Comparison of ENCODE assay signal across 11 mouse cellular contexts in the genomic region with DNA sequence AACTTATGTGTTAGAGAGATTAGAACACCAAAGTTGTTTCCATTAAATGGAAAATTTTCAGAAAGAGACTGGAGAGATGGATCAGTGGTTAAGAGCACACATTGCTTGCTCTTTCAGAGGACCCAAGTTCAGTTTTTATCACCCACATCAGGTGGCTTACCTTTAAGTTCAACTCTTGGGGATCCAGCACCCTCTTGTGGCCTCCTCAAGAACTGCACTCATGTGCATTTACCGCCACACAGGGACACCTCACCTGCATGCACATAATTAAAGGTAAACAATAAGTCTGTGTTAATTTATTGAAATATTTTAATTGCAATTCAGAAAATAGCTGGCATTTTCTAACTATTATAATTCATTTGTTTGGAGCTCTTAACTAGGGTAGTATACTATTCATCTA. TPM values are rescaled to one million over a fixed set of nuclear protein-coding genes. Genes with fewer than 3 reads are reported as not detected.
DNase-seq lines count a peak whose midpoint lies in the region; ATAC-seq lines count a peak whose summit lies in the region.
"Had no signal": no experiment of that assay in that cellular context is flagged by ENCODE, and none has a peak within 500 bp of the region (broad histone marks: within the 10 kb centered on the region; RNA-seq: fewer than 3 reads in every experiment).

No protein-coding gene starts in this region.

- no peak overlapping the region for H3K27ac ChIP-seq in hindbrain, embryonic 11.5 days (ENCODE audit: low read depth, low read length)
- no peak overlapping the region for H3K27ac ChIP-seq in hindbrain, embryonic 12.5 days
- no peak overlapping the region for H3K27ac ChIP-seq in heart, embryonic 12.5 days (ENCODE audit: poor library complexity, severe bottlenecking)
- H3K27ac ChIP-seq: heart, embryonic 15.5 days; macrophage had no signal

- no peak for ATAC-seq in hindbrain, embryonic 11.5 days (ENCODE audit: low FRiP score)
- ATAC-seq in hindbrain, embryonic 12.5 days (ENCODE audit: low FRiP score) = no peak
- ATAC-seq in granulocyte monocyte progenitor cell, adult 5-6 weeks (replicated peaks; ENCODE audit: poor library complexity, severe bottlenecking) = peak; percentile 66
- ATAC-seq in heart, embryonic 12.5 days (ENCODE audit: insufficient number of reproducible peaks, low FRiP score) = no peak

- DNase-seq in hindbrain, embryonic 11.5 days (ENCODE audit: low spot score) = peak; percentile 35
- DNase-seq in thymus, postnatal 25 days = peak; percentile 9
- no peak for DNase-seq in thymus, postnatal 10 days (ENCODE audit: low spot score in 2 of 2)
- DNase-seq in urinary bladder, postnatal 36 days (ENCODE audit: low spot score in 2 of 2) = no peak
- no peak for DNase-seq in heart, adult 11 months

- peaks cover 10% of the 10 kb centered on the region; the same call in 1 of the 2 replicates for H3K36me3 ChIP-seq in hindbrain, embryonic 11.5 days (ENCODE audit: control insufficient read depth, insufficient read depth, low read length)
- peaks cover 44% of the 10 kb centered on the region for H3K36me3 ChIP-seq in hindbrain, embryonic 12.5 days
- H3K36me3 ChIP-seq in heart, embryonic 12.5 days = peaks cover 58% of the 10 kb centered on the region

- H3K4me1 ChIP-seq in hindbrain, embryonic 11.5 days (replicated peaks; ENCODE audit: control insufficient read depth, insufficient read depth, low read length) = no peaks in the 10 kb centered on the region
- H3K4me1 ChIP-seq in hindbrain, embryonic 12.5 days = no peaks in the 10 kb centered on the region
- no peaks in the 10 kb centered on the region for H3K4me1 ChIP-seq in heart, embryonic 12.5 days (replicated peaks)
- H3K4me1 ChIP-seq: heart, embryonic 15.5 days had no signal

- H3K27me3 ChIP-seq in hindbrain, embryonic 11.5 days (ENCODE audit: control insufficient read depth, insufficient read depth, low read length) = no peaks in the 10 kb centered on the region
- H3K27me3 ChIP-seq in hindbrain, embryonic 12.5 days = no peaks in the 10 kb centered on the region
- no peaks in the 10 kb centered on the region for H3K27me3 ChIP-seq in heart, embryonic 12.5 days (replicated peaks)
- H3K27me3 ChIP-seq: heart, embryonic 15.5 days had no signal

- H3K4me2 ChIP-seq in hindbrain, embryonic 11.5 days (replicated peaks; ENCODE audit: low read depth, low read length) = no peak overlapping the region
- no peak overlapping the region for H3K4me2 ChIP-seq in hindbrain, embryonic 12.5 days (replicated peaks)
- no peak overlapping the region for H3K4me2 ChIP-seq in heart, embryonic 12.5 days
- H3K4me2 ChIP-seq: heart, embryonic 15.5 days had no signal

- WGBS in hindbrain, embryonic 11.5 days = 91% methylated on average over 1 of the region's 1 CpGs
- 90% methylated on average over 1 of the region's 1 CpGs for WGBS in hindbrain, embryonic 12.5 days
- 93% methylated on average over 1 of the region's 1 CpGs for WGBS in heart, embryonic 12.5 days

- H3K4me3 ChIP-seq in hindbrain, embryonic 11.5 days (ENCODE audit: low read depth, low read length) = no peak overlapping the region
- no peak overlapping the region for H3K4me3 ChIP-seq in hindbrain, embryonic 12.5 days
- H3K4me3 ChIP-seq in heart, embryonic 12.5 days = no peak overlapping the region
- H3K4me3 ChIP-seq: heart, embryonic 15.5 days had no signal

- no peak overlapping the region for H3K9ac ChIP-seq in hindbrain, embryonic 11.5 days (ENCODE audit: low read depth, low read length)
- H3K9ac ChIP-seq in hindbrain, embryonic 12.5 days = no peak overlapping the region
- no peak overlapping the region for H3K9ac ChIP-seq in heart, embryonic 12.5 days
- H3K9ac ChIP-seq: heart, embryonic 15.5 days had no signal

- H3K9me3 ChIP-seq in hindbrain, embryonic 11.5 days (ENCODE audit: control insufficient read depth, low read length) = no peaks in the 10 kb centered on the region
- no peaks in the 10 kb centered on the region for H3K9me3 ChIP-seq in hindbrain, embryonic 12.5 days (replicated peaks)
- H3K9me3 ChIP-seq in heart, embryonic 12.5 days (replicated peaks) = no peaks in the 10 kb centered on the region
- H3K9me3 ChIP-seq: heart, embryonic 15.5 days had no signal

RNA-seq across cellular contexts. Expression of gene Smc2, which starts 20.7 kb away (rescaled TPM):
- polyA plus RNA-seq in hindbrain, embryonic 11.5 days (2014; fragmentation: Nextera tagmentation; extraction: Ambion mirVana) = 204 and 218 TPM in 2 replicates
- 153 and 155 TPM in 2 replicates for polyA plus RNA-seq in hindbrain, embryonic 12.5 days (2016; fragmentation: Nextera tagmentation; extraction: Ambion mirVana)
- 46.8 and 46.9 TPM in 2 replicates for total RNA-seq in granulocyte monocyte progenitor cell, adult 5-6 weeks (2014; fragmentation: Nextera tagmentation)
- total RNA-seq in granulocyte monocyte progenitor cell, adult 5-6 weeks (2017) = 166 and 195 TPM in 2 replicates
- 157 and 165 TPM in 2 replicates for polyA plus RNA-seq in heart, embryonic 12.5 days (2016; fragmentation: Nextera tagmentation; extraction: Ambion mirVana)

RNA-seq across cellular contexts. Expression of gene Vma21-ps, which starts 37.3 kb away (rescaled TPM):
- 0.79 TPM in 1 of 2 replicates, not detected in the other for polyA plus RNA-seq in hindbrain, embryonic 11.5 days (2014; fragmentation: Nextera tagmentation; extraction: Ambion mirVana)
- polyA plus RNA-seq in hindbrain, embryonic 12.5 days (2016; fragmentation: Nextera tagmentation; extraction: Ambion mirVana) = not detected in 2 replicates
- 5.3 TPM in 1 of 2 replicates, not detected in the other for total RNA-seq in granulocyte monocyte progenitor cell, adult 5-6 weeks (2014; fragmentation: Nextera tagmentation)
- total RNA-seq in granulocyte monocyte progenitor cell, adult 5-6 weeks (2017) = not detected in 2 replicates
- 1.1 TPM in 1 of 2 replicates, not detected in the other for polyA plus RNA-seq in heart, embryonic 12.5 days (2016; fragmentation: Nextera tagmentation; extraction: Ambion mirVana)
- total RNA-seq: layer of hippocampus, adult 18-20 months had no signal
- polyA plus RNA-seq: macrophage had no signal

Comparison
In these comparisons a context has a peak if more than half of its experiments do, and no peak if none do; other contexts are left out.
1. DNase-seq: peak in hindbrain, embryonic 11.5 days (single experiment) and thymus, postnatal 25 days (single experiment); none in thymus, postnatal 10 days (0 of 2), urinary bladder, postnatal 36 days (0 of 2) and heart, adult 11 months (single experiment).